Mouse (Mus musculus) spleen, adult 2 months (tissue): ENCODE results near the gene Kiss1.

Source experiments
- CTCF ChIP-seq: fragments of 200-500 bp; IDR thresholded peaks from 2 replicates; pipeline ENCODE4 v1.5.1; 2011; ENCODE audit warnings: mild to moderate bottlenecking, inconsistent platforms; ENCODE audit not compliant: insufficient read depth, insufficient read length, insufficient replicate concordance; ENCODE audit errors: extremely low read depth
- POLR2A ChIP-seq: fragments of 200-500 bp; IDR thresholded peaks from 2 replicates; pipeline ENCODE4 v1.6.1; 2011; ENCODE audit warnings: low read depth, low read length, inconsistent platforms

GRCm38 (mm10) chr1:133325951-133326350 lies 4.3 kb downstream of the Kiss1 start:
- TF ChIP-seq POLR2A (no peak), CTCF (no peak)
